Mouse (Mus musculus) CH12.LX (cell line): Measurements from ENCODE around the gene Cipc. TPM values are rescaled to one million over a fixed set of nuclear protein-coding genes. Genes with fewer than 3 reads are reported as not detected.

ENCODE experiments used
- DNase-seq: peaks from one replicate; pipeline ENCODE4 v3.0.0-alpha.2; 2013; ENCODE audit errors: extremely low read depth
- H3K27ac ChIP-seq: 2 replicates; pipeline ENCODE4 v1.5.1; 2012; ENCODE audit warnings: low read depth, mild to moderate bottlenecking, control low read depth, moderate library complexity; ENCODE audit not compliant: insufficient read depth
- H3K27me3 ChIP-seq: replicated peaks from 2 replicates; pipeline ENCODE3; 2012; ENCODE audit warnings: inconsistent platforms
- H3K36me3 ChIP-seq, 2 experiments: replicated peaks in 1 of 2; 2 replicates each; pipeline versions ENCODE3 to v1.6.1; 2012; ENCODE audit warnings: inconsistent platforms in 1 of 2, low read length in 1 of 2, mild to moderate bottlenecking in 1 of 2, mixed read lengths in 1 of 2, moderate library complexity in 1 of 2; ENCODE audit not compliant: control insufficient read depth in 1 of 2, insufficient read depth in 1 of 2
- H3K4me1 ChIP-seq, 2 experiments: 2 replicates each; pipeline ENCODE4 v1.6.1; 2012; ENCODE audit warnings: inconsistent platforms in 1 of 2, moderate library complexity in 1 of 2; ENCODE audit not compliant: insufficient read depth in 2 of 2, control insufficient read depth in 1 of 2
- H3K4me2 ChIP-seq: 2 replicates; pipeline ENCODE4 v1.6.1; 2012; ENCODE audit warnings: low read depth, mild to moderate bottlenecking, control low read depth; ENCODE audit not compliant: poor library complexity, insufficient read depth, severe bottlenecking
- H3K4me3 ChIP-seq, 3 experiments: fragments of 150-350 bp in 1 of 3; sonication (generic) in 1 of 3; replicated peaks in 1 of 3; 2 replicates each; pipeline versions ENCODE3 to v1.5.1; 2011 to 2012; ENCODE audit warnings: low read depth in 2 of 3, low read length in 2 of 3, mild to moderate bottlenecking in 2 of 3, moderate library complexity in 2 of 3, control low read depth in 1 of 3, improper control_type of control experiment in 1 of 3, inconsistent platforms in 1 of 3, mixed read lengths in 1 of 3; ENCODE audit not compliant: poor library complexity in 1 of 3
- H3K79me2 ChIP-seq: replicated peaks from 2 replicates; pipeline ENCODE4 v1.6.1; 2012; ENCODE audit warnings: mild to moderate bottlenecking, moderate library complexity; ENCODE audit not compliant: control insufficient read depth, poor library complexity, insufficient read depth, severe bottlenecking; ENCODE audit errors: extremely low read depth
- H3K9ac ChIP-seq: 2 replicates; pipeline ENCODE4 v1.6.1; 2012; ENCODE audit warnings: low read depth, mild to moderate bottlenecking, control low read depth, moderate library complexity; ENCODE audit not compliant: insufficient read depth
- H3K9me3 ChIP-seq: replicated peaks from 2 replicates; pipeline ENCODE3; 2012; ENCODE audit warnings: low read length, inconsistent platforms, mixed read lengths
- BHLHE40 ChIP-seq: IDR thresholded peaks from 2 replicates; pipeline ENCODE4 v1.6.1; 2011; ENCODE audit warnings: mild to moderate bottlenecking, low read depth, low read length, improper control_type of control experiment
- CHD2 ChIP-seq: IDR thresholded peaks from 2 replicates; pipeline ENCODE4 v1.6.1; 2011; ENCODE audit warnings: low read length, improper control_type of control experiment
- CTCF ChIP-seq, 2 experiments: IDR thresholded peaks in 1 of 2; conservative IDR thresholded peaks in 1 of 2; 2 replicates each; pipeline ENCODE4 v1.5.1; 2011 to 2012; ENCODE audit warnings: low read depth in 2 of 2, low read length in 2 of 2, improper control_type of control experiment in 1 of 2, inconsistent platforms in 1 of 2, mild to moderate bottlenecking in 1 of 2, moderate library complexity in 1 of 2
- E2F4 ChIP-seq: IDR thresholded peaks from 2 replicates; pipeline ENCODE4 v1.6.1; 2011; ENCODE audit warnings: low read depth, low read length, improper control_type of control experiment; ENCODE audit not compliant: insufficient replicate concordance
- EP300 ChIP-seq: IDR thresholded peaks from 2 replicates; pipeline ENCODE4 v1.6.1; 2011; ENCODE audit warnings: low read length, improper control_type of control experiment
- GABPA ChIP-seq: IDR thresholded peaks from 2 replicates; pipeline ENCODE4 v1.6.1; 2012; ENCODE audit warnings: low read depth, low read length, improper control_type of control experiment, inconsistent platforms; ENCODE audit not compliant: insufficient replicate concordance
- HCFC1 ChIP-seq: IDR thresholded peaks from 2 replicates; pipeline ENCODE4 v1.6.1; 2012; ENCODE audit warnings: low read depth, mild to moderate bottlenecking, inconsistent platforms, low read length, improper control_type of control experiment
- IRF4 ChIP-seq: IDR thresholded peaks from 2 replicates; pipeline ENCODE4 v1.6.1; 2014; ENCODE audit warnings: low read depth, mild to moderate bottlenecking, inconsistent platforms, low read length, improper control_type of control experiment
- JUN ChIP-seq: IDR thresholded peaks from 2 replicates; pipeline ENCODE4 v1.6.1; 2011; ENCODE audit warnings: low read depth, mild to moderate bottlenecking, low read length, improper control_type of control experiment, moderate library complexity; ENCODE audit not compliant: insufficient read depth
- KAT2A ChIP-seq: IDR thresholded peaks from 2 replicates; pipeline ENCODE4 v1.6.1; 2012; ENCODE audit warnings: low read length, improper control_type of control experiment, inconsistent platforms; ENCODE audit not compliant: insufficient replicate concordance
- MAZ ChIP-seq: IDR thresholded peaks from 2 replicates; pipeline ENCODE4 v1.6.1; 2012; ENCODE audit warnings: low read depth, mild to moderate bottlenecking, inconsistent platforms, low read length, improper control_type of control experiment, moderate library complexity
- MXI1 ChIP-seq: IDR thresholded peaks from 2 replicates; pipeline ENCODE4 v1.6.1; 2011; ENCODE audit warnings: mild to moderate bottlenecking, low read depth, low read length, improper control_type of control experiment
- NELFE ChIP-seq: IDR thresholded peaks from 2 replicates; pipeline ENCODE4 v1.6.1; 2011; ENCODE audit warnings: low read depth, low read length, improper control_type of control experiment
- NRF1 ChIP-seq: IDR thresholded peaks from 2 replicates; pipeline ENCODE4 v1.6.1; 2014; ENCODE audit warnings: low read depth, mild to moderate bottlenecking, inconsistent platforms, low read length, improper control_type of control experiment, moderate library complexity
- PAX5 ChIP-seq: IDR thresholded peaks from 2 replicates; pipeline ENCODE4 v1.6.1; 2012; ENCODE audit warnings: low read length, inconsistent platforms, mixed read lengths
- POLR2A ChIP-seq: IDR thresholded peaks from 2 replicates; pipeline ENCODE4 v1.6.1; 2011; ENCODE audit warnings: low read depth, mild to moderate bottlenecking, improper control_type of control experiment, low read length
- RAD21 ChIP-seq: IDR thresholded peaks from 2 replicates; pipeline ENCODE4 v1.6.1; 2011; ENCODE audit warnings: low read depth, mild to moderate bottlenecking, low read length, improper control_type of control experiment, moderate library complexity
- RCOR1 ChIP-seq: conservative IDR thresholded peaks from 2 replicates; pipeline ENCODE4 v1.6.1; 2012; ENCODE audit warnings: low read depth, mild to moderate bottlenecking, inconsistent platforms, low read length, improper control_type of control experiment
- SIN3A ChIP-seq: IDR thresholded peaks from 2 replicates; pipeline ENCODE4 v1.6.1; 2012; ENCODE audit warnings: low read length, improper control_type of control experiment, inconsistent platforms
- SMC3 ChIP-seq: IDR thresholded peaks from 2 replicates; pipeline ENCODE4 v1.6.1; 2011; ENCODE audit warnings: low read depth, low read length, improper control_type of control experiment
- TBP ChIP-seq: conservative IDR thresholded peaks from 2 replicates; pipeline ENCODE4 v1.6.1; 2011; ENCODE audit warnings: low read depth, low read length, improper control_type of control experiment
- TCF12 ChIP-seq: IDR thresholded peaks from 2 replicates; pipeline ENCODE4 v1.6.1; 2014; ENCODE audit warnings: low read depth, mild to moderate bottlenecking, inconsistent platforms, low read length, improper control_type of control experiment
- UBTF ChIP-seq: IDR thresholded peaks from 2 replicates; pipeline ENCODE4 v1.6.1; 2012; ENCODE audit warnings: low read depth, mild to moderate bottlenecking, inconsistent platforms, low read length, improper control_type of control experiment, moderate library complexity
- USF2 ChIP-seq: conservative IDR thresholded peaks from 2 replicates; pipeline ENCODE4 v1.6.1; 2011; ENCODE audit warnings: low read depth, low read length, improper control_type of control experiment
- ZC3H11A ChIP-seq: IDR thresholded peaks from 2 replicates; pipeline ENCODE4 v1.6.1; 2012; ENCODE audit warnings: low read depth, mild to moderate bottlenecking, inconsistent platforms, low read length, improper control_type of control experiment
- ZKSCAN1 ChIP-seq: IDR thresholded peaks from 2 replicates; pipeline ENCODE4 v1.6.1; 2012; ENCODE audit warnings: low read depth, inconsistent platforms, low read length, improper control_type of control experiment, borderline replicate concordance
- ZNF384 ChIP-seq: IDR thresholded peaks from 2 replicates; pipeline ENCODE4 v1.6.1; 2012; ENCODE audit warnings: low read depth, low read length, improper control_type of control experiment, inconsistent platforms
- dilution Hi-C: fragments of 300-500 bp; cut with MboI; formaldehyde crosslinking; loops from 2 replicates; pipeline ENCODE4 v1.14.3; 2020; ENCODE audit warnings: low sequenced_read_pairs; ENCODE audit not compliant: extremely low pct_unique_long_range_greater_than_20kb, extremely low pct_ligation_motif_present
- in situ Hi-C: fragments of 300-500 bp; cut with MboI; formaldehyde crosslinking; loops from 3 replicates; pipeline ENCODE4 v1.14.3; 2019; ENCODE audit warnings: low sequenced_read_pairs, low pct_ligation_motif_present, low pct_unique_long_range_greater_than_20kb, mixed read lengths
- polyA plus RNA-seq: library from polyadenylated mRNA; unstranded; fragments of >175 nt; gene quantifications from 2 replicates; pipeline ENCODE4 v1.2.1, GENCODE M21; 2012; ENCODE audit warnings: low read depth; ENCODE audit not compliant: insufficient read length
- total RNA-seq, 2 experiments: library from RNA; depleted of rRNA; stranded (reverse); fragments of 300-350 nt in 1 of 2; fragments of >200 nt in 1 of 2; gene quantifications; 2 replicates each; pipeline ENCODE4 v1.2.3; 2012 to 2014

Cipc gene
- total and polyA plus RNA-seq, 3 experiments = 15.7 to 20.5 (median 18.7) TPM

GRCm38 (mm10) chr12:87000840-87001176 is 54.0 kb downstream of the Cipc start:
- Histone ChIP-seq H3K4me3 (no peak overlapping the region), H3K36me3 (no peaks in the 10 kb centered on the region), H3K9me3 (peaks cover 2% of the 10 kb centered on the region), H3K9ac (no peak overlapping the region), H3K4me1 (no peaks in the 10 kb centered on the region; a peak in 1 of 4 replicates), H3K27me3 (peaks cover 73% of the 10 kb centered on the region), H3K79me2 (no peaks in the 10 kb centered on the region), H3K4me2 (no peak overlapping the region), H3K27ac (no peak overlapping the region)
- dilution Hi-C loops (no loop called here), in situ Hi-C loops (no loop called here)
- TF ChIP-seq MXI1 = no peak
- TF ChIP-seq BHLHE40 = no peak
- no peak for TF ChIP-seq JUN
- TF ChIP-seq HCFC1 = no peak
- TF ChIP-seq ZNF384 = no peak
- no peak for TF ChIP-seq TCF12
- TF ChIP-seq NELFE = no peak
- TF ChIP-seq ZC3H11A = no peak
- TF ChIP-seq MAZ = no peak
- no peak for TF ChIP-seq PAX5
- no peak for TF ChIP-seq E2F4
- no peak for TF ChIP-seq TBP
- TF ChIP-seq RAD21 = no peak
- DNase-seq = no peak

DNA sequence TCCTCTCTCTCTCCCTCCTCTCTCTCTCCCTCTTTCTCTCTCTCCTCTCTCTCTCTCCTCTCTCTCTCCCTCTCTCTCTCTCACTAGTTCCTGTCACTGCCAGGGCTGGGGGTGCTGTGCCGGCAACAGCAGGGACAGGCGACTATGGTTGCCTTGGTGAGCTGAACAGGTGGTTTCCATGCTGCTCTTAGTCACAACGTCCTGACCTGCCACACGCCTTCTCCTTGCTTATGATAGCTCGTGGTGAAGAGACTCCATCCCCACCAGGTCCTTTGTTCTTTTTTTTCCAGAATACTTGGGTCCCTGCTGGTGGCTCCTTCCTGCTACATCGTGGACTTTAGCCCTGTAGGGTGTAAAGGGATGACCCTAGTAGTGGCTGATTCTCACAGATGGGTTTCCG is 55.4 kb downstream of the Cipc start:
- TF ChIP-seq SIN3A = no peak
- TF ChIP-seq, all 38 proteins: peak for 0
- Histone ChIP-seq H3K4me1 (no peaks in the 10 kb centered on the region; a peak in 1 of 4 replicates), H3K36me3 (no peaks in the 10 kb centered on the region), H3K79me2 (no peaks in the 10 kb centered on the region), H3K4me3 (no peak overlapping the region), H3K9ac (no peak overlapping the region), H3K27ac (no peak overlapping the region), H3K9me3 (no peaks in the 10 kb centered on the region), H3K4me2 (no peak overlapping the region), H3K27me3 (peaks cover 71% of the 10 kb centered on the region)
- in situ Hi-C loops (no loop called here), dilution Hi-C loops (no loop called here)
- no peak for DNase-seq

DNA sequence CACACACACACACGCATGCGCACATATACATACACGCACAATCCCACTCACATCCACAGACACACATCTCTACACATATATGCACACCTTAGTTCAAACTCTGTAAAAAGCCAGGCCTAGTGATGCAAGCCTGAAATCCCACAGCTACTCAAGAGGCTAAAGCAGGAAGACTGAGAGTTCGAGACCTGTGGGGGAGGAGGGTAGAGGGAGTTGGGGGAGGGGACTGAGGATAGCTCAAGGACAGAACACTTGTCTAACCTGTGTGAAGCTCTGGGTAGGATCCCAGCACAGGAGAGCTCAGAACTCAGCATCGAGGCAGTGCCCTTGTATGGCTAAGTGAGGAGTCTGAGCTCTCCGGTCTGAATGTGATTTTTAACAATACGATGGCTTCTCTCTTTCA is 56.0 kb downstream of the Cipc start:
- Histone ChIP-seq H3K79me2 (no peaks in the 10 kb centered on the region), H3K27me3 (peaks cover 72% of the 10 kb centered on the region), H3K4me2 (no peak overlapping the region), H3K36me3 (no peaks in the 10 kb centered on the region), H3K4me3 (no peak overlapping the region), H3K4me1 (no peaks in the 10 kb centered on the region; a peak in 1 of 4 replicates), H3K9me3 (no peaks in the 10 kb centered on the region), H3K27ac (no peak overlapping the region), H3K9ac (no peak overlapping the region)
- TF ChIP-seq SMC3 (no peak), RAD21 (no peak), UBTF (no peak), CTCF (conservative IDR thresholded peaks at IDR 0.05 in 1 of 2, IDR thresholded peaks at IDR 0.05 in 1 of 2; ENCODE audit: low read depth in 2 of 2, low read length in 2 of 2) (no peak), ZKSCAN1 (no peak), NRF1 (no peak), CHD2 (no peak), PAX5 (no peak), MXI1 (no peak), RCOR1 (no peak), KAT2A (no peak), POLR2A (no peak), IRF4 (no peak), USF2 (no peak), E2F4 (no peak), ZC3H11A (no peak), EP300 (no peak), JUN (no peak), HCFC1 (no peak), GABPA (no peak)
- dilution Hi-C loops = no loop called here
- no peak for DNase-seq
- in situ Hi-C loops = no loop called here
